Mouse (Mus musculus) liver, adult 2 months (tissue): ENCODE results near the gene Actl6b.
A peak's percentile ranks its signal among the peaks of the same experiment; 100 is the strongest.

ENCODE experiments used
- CTCF ChIP-seq: fragments of 200-500 bp; IDR thresholded peaks from 2 replicates; pipeline ENCODE4 v1.5.1; 2011; ENCODE audit warnings: low read depth, low read length, control low read depth
- POLR2A ChIP-seq: fragments of 200-500 bp; IDR thresholded peaks from 2 replicates; pipeline ENCODE4 v1.6.1; 2011; ENCODE audit warnings: low read length, control low read depth; ENCODE audit not compliant: insufficient read depth; ENCODE audit errors: extremely low read depth

- TF ChIP-seq POLR2A (peak; percentile 82), CTCF (no peak)
These were observed 20.0 kb upstream of the Actl6b start, which contains the start of the genes Epo and Gnb2 for GRCm38 (mm10) chr5:137533117-137533827.
